Mouse (Mus musculus) heart, embryonic 11.5 days (tissue): ENCODE results near the gene Hnrnpa3. TPM values are rescaled to one million over a fixed set of nuclear protein-coding genes. Genes with fewer than 3 reads are reported as not detected.
"Not testable (repeated sequence)": the region's sequence is repeated elsewhere in the genome, so short reads cannot be mapped to it uniquely, and the experiment has no call there.

Source experiments
- ATAC-seq: fragments of 200-750 bp; cut with Nextera tagmentation; replicated peaks from 2 replicates; pipeline ENCODE4 v1.8.0; 2017; ENCODE audit warnings: moderate library complexity; ENCODE audit not compliant: insufficient number of reproducible peaks, low FRiP score, low TSS enrichment
- H3K27ac ChIP-seq: fragments of 300-500 bp; sonication (generic); 2 replicates; pipeline ENCODE4 v1.5.1; 2014; ENCODE audit warnings: mild to moderate bottlenecking, low read depth, low read length
- H3K27me3 ChIP-seq: fragments of 300-500 bp; sonication (generic); 2 replicates; pipeline ENCODE4 v1.6.1; 2014; ENCODE audit warnings: mild to moderate bottlenecking, low read length, mixed read lengths; ENCODE audit not compliant: control insufficient read depth, insufficient read depth
- H3K36me3 ChIP-seq: fragments of 300-500 bp; sonication (generic); 2 replicates; pipeline ENCODE4 v1.6.1; 2014; ENCODE audit warnings: mild to moderate bottlenecking, low read length, moderate library complexity, mixed read lengths; ENCODE audit not compliant: control insufficient read depth, insufficient read depth
- H3K4me1 ChIP-seq: fragments of 300-500 bp; sonication (generic); 2 replicates; pipeline ENCODE4 v1.6.1; 2014; ENCODE audit warnings: low read length; ENCODE audit not compliant: control insufficient read depth, insufficient read depth
- H3K4me2 ChIP-seq: fragments of 300-500 bp; sonication (generic); 2 replicates; pipeline ENCODE4 v1.6.1; 2014; ENCODE audit warnings: mild to moderate bottlenecking, moderate library complexity
- H3K4me3 ChIP-seq: fragments of 300-500 bp; sonication (generic); 2 replicates; pipeline ENCODE4 v1.5.1; 2014; ENCODE audit warnings: low read depth, low read length
- H3K9ac ChIP-seq: fragments of 300-500 bp; sonication (generic); 2 replicates; pipeline ENCODE4 v1.6.1; 2014; ENCODE audit warnings: mild to moderate bottlenecking, low read depth, low read length, moderate library complexity
- H3K9me3 ChIP-seq: fragments of 300-500 bp; sonication (generic); replicated peaks from 2 replicates; pipeline ENCODE4 v1.6.1; 2016; ENCODE audit warnings: low read length; ENCODE audit not compliant: control insufficient read depth
- WGBS: fragments of 180-500 bp; shearing (Covaris S2); extraction: QIAGEN DNeasy Blood & Tissue Kit; methylation state at CpG from one replicate; pipeline ENCODE4 v1.1.7; 2014; ENCODE audit not compliant: insufficient replicate concordance; 5-methylcytosine and 5-hydroxymethylcytosine counted together
- polyA plus RNA-seq: library from polyadenylated mRNA; unstranded; fragments of >200 nt; fragmentation: Nextera tagmentation; extraction: Ambion mirVana; gene quantifications from 2 replicates; pipeline ENCODE4 v1.2.1, GENCODE M21; 2014

Gene Hnrnpa3
- polyA plus RNA-seq, 1 experiment from 2014 or later: 164 TPM

DNA sequence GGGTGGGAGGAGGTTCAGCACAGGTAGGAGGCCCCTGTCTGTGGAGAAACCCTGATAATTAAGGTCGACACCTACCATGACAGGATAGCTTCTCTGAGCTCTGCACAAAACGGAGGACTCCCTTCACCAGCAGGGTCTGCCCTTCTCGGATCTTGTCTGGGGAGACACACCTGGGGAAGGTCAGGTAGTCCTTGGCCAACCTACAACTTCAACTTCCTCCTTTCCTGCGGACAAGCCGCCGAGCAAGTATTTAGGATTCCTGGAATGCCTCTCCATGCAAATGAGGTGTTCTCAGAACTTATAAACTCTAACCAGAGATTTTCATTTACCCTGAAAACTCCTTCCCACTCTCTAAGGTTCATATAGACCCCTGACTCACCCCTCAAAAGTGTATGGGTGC is 25.7 kb upstream of the Hnrnpa3 start:
- ATAC-seq: no peak
- Histone ChIP-seq H3K27ac (no peak overlapping the region), H3K9me3 (no peaks in the 10 kb centered on the region), H3K36me3 (no peaks in the 10 kb centered on the region), H3K9ac (no peak overlapping the region), H3K4me2 (no peak overlapping the region), H3K4me1 (no peaks in the 10 kb centered on the region), H3K27me3 (no peaks in the 10 kb centered on the region), H3K4me3 (no peak overlapping the region)
- 49% methylated on average over 6 of the region's 6 CpGs for WGBS

DNA sequence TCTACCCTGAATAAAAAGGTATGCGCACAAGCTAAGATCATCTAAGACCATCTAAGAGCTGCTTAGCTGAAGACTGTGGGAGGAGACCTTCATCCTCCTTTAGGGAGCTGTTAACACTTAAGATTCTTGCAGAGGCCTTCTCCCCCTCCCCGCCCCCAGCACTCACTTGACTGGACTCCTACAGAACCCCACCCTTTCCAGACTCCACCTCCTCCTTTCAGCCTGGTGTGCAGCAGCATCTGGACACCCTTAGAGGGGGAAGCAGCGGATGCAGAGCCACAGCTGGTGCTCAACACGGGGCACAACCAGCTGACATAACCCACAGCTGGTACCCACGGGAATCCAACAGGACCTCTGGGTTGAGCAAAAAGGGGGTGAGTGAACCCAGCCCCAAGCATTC is 25.3 kb upstream of the Hnrnpa3 start:
- H3K4me3 ChIP-seq: no peak overlapping the region
- H3K4me1 ChIP-seq: no peaks in the 10 kb centered on the region
- H3K27me3 ChIP-seq: no peaks in the 10 kb centered on the region
- H3K4me2 ChIP-seq: no peak overlapping the region
- no peak overlapping the region for H3K9ac ChIP-seq
- WGBS: 69% methylated on average over 5 of the region's 5 CpGs
- H3K27ac ChIP-seq: no peak overlapping the region
- no peaks in the 10 kb centered on the region for H3K9me3 ChIP-seq
- H3K36me3 ChIP-seq: no peaks in the 10 kb centered on the region
- no peak for ATAC-seq

DNA sequence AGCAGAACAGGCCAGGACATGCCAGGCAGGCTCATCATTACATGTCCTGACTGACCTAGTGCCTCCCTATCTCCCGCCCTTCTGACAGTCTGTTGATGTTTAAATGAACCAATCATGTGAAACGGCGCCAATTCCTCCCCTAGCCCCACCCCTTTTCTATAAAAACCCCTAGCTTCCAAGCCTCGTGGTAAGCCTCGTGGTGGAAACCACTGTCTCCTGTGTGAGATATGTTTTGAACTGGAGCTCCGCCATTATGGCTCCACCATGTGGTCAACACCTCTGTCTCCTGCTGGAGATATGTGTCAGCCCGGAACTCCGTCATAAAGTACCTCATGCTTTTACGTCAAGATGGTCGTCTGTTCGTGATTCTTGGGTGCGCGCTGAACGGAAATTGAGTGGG is 24.6 kb upstream of the Hnrnpa3 start:
- not testable (repeated sequence) for H3K4me2 ChIP-seq, H3K4me3 ChIP-seq, H3K9me3 ChIP-seq, ATAC-seq, H3K9ac ChIP-seq, H3K4me1 ChIP-seq, H3K27ac ChIP-seq, H3K36me3 ChIP-seq, H3K27me3 ChIP-seq
- WGBS: 89% methylated on average over 14 of the region's 14 CpGs

DNA sequence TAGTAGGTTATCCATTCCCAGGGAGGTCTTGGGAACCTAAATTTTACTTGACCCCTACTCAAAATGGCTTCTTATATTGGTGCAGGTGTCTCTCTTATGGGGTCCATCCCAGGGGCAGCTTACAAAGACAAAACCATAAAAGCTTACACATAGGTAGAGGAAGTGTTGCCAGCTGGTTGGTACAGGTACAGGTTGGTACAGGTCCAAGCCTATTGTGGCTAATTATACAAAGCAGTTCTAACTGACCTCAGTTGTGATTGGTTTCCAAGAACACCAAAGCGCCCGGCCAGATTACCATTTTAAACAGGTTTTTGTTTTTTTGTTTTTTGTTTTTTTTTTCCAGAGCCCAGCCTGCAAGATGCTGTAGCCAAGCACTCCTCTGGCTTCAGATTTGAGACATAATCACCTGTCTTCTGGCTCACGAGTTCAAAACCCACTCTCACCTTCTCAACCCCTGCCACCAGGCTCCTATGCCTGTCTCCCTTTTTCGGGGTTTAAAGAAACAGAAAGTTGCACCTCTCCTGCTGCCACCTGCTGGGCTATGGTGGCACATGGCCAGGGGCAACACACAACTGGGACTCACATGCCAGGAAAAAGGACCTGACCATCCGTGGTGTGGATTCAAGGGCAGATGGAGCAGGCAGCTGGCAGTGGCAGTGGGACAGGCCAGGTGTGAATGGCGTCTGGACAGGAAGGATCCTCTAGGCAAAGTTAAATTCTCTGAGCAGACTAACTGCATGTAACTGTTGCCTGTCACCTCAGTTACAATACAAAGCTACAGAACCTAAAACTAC is 22.6 kb upstream of the Hnrnpa3 start:
- ATAC-seq: no peak
- Histone ChIP-seq H3K9me3 (no peaks in the 10 kb centered on the region), H3K27ac (no peak overlapping the region), H3K27me3 (no peaks in the 10 kb centered on the region), H3K9ac (no peak overlapping the region), H3K36me3 (no peaks in the 10 kb centered on the region), H3K4me1 (no peaks in the 10 kb centered on the region), H3K4me2 (no peak overlapping the region), H3K4me3 (no peak overlapping the region)
- WGBS: 65% methylated on average over 6 of the region's 6 CpGs

DNA sequence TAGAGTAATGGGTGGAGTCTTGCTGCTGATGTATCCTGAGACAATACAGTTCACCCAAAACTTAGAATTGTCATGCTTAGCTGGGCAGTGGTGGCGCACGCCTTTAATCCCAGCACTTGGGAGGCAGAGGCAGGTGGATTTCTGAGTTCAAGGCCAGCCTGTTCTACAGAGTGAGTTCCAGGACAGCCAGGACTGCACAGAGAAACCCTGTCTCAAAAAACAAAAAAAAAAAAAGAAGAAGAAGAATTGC is 22.1 kb upstream of the Hnrnpa3 start:
- H3K36me3 ChIP-seq, H3K27me3 ChIP-seq, H3K4me1 ChIP-seq, H3K4me3 ChIP-seq, H3K4me2 ChIP-seq, ATAC-seq, H3K9ac ChIP-seq, H3K27ac ChIP-seq, H3K9me3 ChIP-seq: not testable (repeated sequence)
- WGBS: 85% methylated on average over 2 of the region's 2 CpGs

DNA sequence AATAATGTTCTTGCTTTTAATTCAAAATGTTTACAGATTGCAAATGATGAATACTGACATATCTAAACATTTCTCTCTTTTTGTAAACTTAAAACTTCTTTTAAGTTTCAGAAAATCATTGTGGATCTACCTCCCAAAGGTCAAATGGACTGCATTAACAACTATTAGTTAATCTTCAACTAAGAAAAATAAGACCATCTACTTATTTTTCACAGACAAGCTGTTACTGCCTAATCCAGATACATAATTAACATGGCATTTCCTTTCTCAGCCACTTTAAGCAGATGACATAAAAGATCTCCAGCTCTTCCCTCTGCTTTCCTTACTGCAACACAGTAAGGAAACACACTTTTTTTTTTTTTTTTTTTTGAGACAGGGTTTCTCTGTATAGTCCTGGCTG is 21.7 kb upstream of the Hnrnpa3 start:
- H3K36me3 ChIP-seq: no peaks in the 10 kb centered on the region

DNA sequence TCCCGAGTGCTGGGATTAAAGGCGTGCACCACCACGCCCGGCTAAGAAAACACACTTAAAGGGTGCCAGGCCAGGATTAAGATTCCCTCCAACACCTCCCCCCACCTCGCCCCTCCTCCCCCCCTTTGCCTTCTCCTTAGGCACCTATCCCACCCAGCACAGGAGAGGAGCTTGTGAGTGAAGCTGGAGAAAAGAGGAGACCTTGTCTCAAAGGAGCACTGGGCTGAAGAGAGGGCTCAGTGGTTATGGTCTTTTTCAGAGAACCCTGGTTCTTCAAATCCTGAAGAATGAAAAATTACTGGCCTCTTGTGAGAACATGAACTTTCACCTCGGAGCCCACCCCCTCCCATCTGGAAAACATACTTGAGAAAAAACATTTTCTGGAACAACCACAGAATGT is 21.2 kb upstream of the Hnrnpa3 start:
- ATAC-seq, H3K36me3 ChIP-seq, H3K27me3 ChIP-seq, H3K4me3 ChIP-seq, H3K9me3 ChIP-seq, H3K27ac ChIP-seq, H3K4me1 ChIP-seq, H3K9ac ChIP-seq, H3K4me2 ChIP-seq: not testable (repeated sequence)
- 71% methylated on average over 5 of the region's 6 CpGs for WGBS

More for the DNA sequence above, 21.7 kb upstream of the Hnrnpa3 start:
- H3K9me3 ChIP-seq: no peaks in the 10 kb centered on the region
- no peaks in the 10 kb centered on the region for H3K4me1 ChIP-seq
- ATAC-seq: no peak
- no peak overlapping the region for H3K9ac ChIP-seq
- no peaks in the 10 kb centered on the region for H3K27me3 ChIP-seq
- H3K4me2 ChIP-seq: no peak overlapping the region
- no peak overlapping the region for H3K4me3 ChIP-seq
- no peak overlapping the region for H3K27ac ChIP-seq

DNA sequence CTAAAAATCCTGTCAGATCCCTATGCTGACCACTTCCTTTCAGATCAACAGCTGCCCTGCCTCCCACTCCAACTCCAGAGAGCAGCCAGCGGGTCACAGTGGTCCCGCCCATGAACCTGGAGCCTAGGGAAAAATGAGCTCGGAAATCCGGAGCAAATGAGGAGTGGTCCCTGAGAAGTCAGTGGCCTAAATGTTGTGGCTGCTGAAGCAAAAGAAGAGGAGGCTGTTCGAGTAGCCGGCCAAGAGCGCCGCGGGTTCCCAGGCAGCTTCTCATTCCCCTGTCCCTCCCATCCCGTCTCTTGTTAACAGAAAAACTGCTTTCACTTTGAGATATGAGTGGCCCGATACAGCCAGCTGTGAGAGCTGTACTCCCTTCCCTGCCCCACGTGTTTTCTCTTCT is 19.5 kb upstream of the Hnrnpa3 start:
- not testable (repeated sequence) for H3K9ac ChIP-seq, H3K9me3 ChIP-seq, H3K4me1 ChIP-seq, H3K36me3 ChIP-seq, H3K4me3 ChIP-seq, ATAC-seq, H3K27me3 ChIP-seq, H3K27ac ChIP-seq
- H3K4me2 ChIP-seq: 0 out of 2 replicates have a peak overlapping the region, but pooled peaks have one; percentile 22
- WGBS: 13% methylated on average over 10 of the region's 12 CpGs

DNA sequence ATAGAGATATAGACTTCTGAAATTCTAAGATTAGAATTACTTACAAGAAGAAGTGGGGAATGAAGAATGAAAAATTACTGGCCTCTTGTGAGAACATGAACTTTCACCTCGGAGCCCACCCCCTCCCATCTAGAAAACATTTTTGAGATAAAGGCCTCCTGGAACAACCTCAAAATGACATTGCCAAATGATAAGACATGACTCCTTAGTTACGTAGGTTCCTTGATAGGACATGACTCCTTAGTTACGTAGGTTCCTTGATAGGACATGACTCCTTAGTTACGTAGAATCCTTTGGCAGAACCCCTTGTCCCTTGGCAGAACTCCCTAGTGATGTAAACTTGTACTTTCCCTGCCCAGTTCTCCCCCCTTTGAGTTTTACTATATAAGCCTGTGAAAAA is 16.7 kb upstream of the Hnrnpa3 start:
- not testable (repeated sequence) for H3K4me1 ChIP-seq, ATAC-seq, H3K36me3 ChIP-seq, H3K4me2 ChIP-seq, H3K27me3 ChIP-seq, H3K9me3 ChIP-seq, H3K27ac ChIP-seq, H3K9ac ChIP-seq, H3K4me3 ChIP-seq
- WGBS: 37% methylated on average over 4 of the region's 4 CpGs
